Mouse (Mus musculus): ENCODE results near the gene Maml3. TPM values are rescaled to one million over a fixed set of nuclear protein-coding genes. Genes with fewer than 3 reads are reported as not detected.
A peak's percentile ranks its signal among the peaks of the same experiment; 100 is the strongest.

Maml3 gene
- total RNA-seq, 2 experiments from 2014 or later = 2.5 to 4.4 TPM

DNA sequence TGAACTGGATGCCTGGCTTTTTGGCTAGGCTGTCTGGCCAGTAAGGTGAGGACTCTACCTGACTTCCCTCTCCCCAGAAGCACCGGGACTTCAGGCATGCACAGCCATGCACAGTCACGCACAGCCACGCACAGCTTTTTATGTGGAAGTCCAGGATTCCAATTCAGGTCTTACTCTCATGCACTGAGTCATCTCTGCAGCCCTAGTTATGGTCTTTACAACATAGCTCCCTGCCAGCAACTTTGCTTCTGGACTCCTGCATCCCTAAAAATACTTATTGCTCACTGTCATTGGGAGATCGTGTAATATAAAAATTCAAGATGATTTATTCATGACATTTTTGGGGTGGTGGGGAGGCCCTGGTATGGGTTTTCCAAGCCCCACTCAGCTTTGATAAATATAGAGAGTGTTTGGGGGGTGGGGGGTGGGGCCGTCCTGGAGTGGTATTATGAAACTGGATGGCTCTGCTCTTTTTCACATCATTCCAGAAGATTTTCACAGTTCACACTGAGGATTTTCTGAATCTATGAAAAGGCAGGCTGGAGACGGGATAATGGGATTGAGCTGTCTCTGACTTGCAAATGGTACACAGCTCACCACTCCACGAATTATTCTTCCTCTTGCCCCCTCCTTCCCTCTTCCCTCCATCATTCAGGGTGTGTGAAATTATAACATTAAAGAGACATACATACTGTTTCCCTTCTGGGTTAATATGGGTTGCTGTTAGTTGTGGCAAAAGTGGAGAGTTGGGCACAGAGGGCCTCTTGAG is 288.2 kb downstream of the Maml3 start:
- intact Hi-C loops (cut with DNase I) = no loop called here

DNA sequence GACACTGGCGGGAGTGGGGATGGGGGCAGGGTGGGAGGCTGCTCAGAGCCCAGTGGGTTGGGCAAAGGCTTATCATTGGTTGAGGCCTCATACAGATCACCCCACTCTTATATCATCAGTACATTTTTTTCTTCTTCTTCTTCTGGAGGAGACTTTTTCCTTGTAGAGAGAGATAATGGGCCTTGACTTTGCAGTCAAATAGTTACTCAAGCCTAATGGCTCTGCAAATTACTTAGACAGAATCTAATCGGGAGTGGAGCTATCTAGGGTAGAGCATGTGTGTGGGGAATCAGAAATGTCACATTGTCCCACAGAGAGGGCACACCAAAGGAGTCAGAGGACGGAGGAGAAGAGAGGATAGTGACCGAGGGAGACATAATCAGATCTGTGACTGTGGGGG is 290.8 kb downstream of the Maml3 start:
- intact Hi-C loops (cut with DNase I) = no loop called here
- DNase-seq (ENCODE audit: low spot score) = no peak

More for the DNA sequence above, 288.2 kb downstream of the Maml3 start:
- DNase-seq (ENCODE audit: low spot score) = no peak

DNA sequence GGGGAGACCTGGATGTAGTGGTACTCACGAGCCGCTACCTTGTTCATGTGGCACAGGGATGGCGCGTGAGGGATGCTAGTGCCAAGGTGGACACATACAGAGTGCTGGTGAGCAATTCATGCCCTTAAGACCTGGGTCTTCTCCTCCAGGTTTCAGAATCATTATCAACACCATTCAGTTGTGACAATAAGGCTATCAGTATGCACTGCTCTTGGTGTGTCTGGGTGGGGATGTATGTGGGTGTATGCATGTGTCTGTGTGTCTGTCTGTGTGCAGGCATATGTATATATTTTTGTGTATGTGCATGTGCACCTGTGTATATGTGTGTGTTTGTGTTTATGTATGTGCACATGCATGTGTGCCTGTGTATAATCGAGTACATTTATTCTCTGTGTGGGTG is 291.7 kb downstream of the Maml3 start:
- intact Hi-C loops (cut with DNase I) = no loop called here
- DNase-seq (ENCODE audit: low spot score) = no peak

DNA sequence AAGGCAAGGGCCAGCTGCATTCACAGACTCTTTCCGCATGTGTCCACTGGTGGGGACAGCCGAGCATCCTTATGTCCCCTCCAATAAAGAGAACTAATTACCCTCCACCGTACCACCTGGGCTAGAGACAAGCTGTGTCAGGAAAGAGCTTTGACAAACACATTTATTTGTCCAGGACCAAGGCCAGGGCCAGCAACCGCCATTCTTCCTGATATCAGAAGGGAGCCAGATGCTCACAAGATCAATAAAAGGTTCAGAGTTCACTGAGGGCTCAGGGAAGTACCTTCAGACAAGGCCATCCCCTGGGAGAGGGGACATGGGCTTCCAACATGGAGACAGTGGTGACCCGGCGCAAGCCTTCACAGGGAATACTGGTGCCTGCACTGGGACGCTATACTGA is 294.1 kb downstream of the Maml3 start:
- no peak for DNase-seq (ENCODE audit: low spot score)
- intact Hi-C loops (cut with DNase I) = no loop called here

DNA sequence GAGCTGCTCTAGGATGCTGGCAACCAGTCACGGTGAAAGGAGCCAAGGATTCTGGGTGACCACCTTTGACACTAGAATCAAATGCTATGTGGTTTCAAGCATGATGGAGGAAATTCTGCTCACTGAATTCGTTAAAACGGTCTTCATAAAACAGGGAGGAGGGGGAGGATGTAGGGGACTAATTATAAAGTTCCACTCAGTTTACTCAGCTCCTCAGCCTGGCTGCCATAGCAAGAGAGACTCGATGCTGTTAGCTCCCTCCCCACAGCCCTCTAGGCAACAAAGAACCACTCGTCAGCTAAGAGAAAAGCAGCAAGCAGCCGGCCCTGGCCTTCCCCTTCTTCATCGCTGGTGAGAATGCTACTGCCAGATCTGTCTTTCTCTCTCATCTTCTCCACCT is 295.1 kb downstream of the Maml3 start:
- intact Hi-C loops (cut with DNase I) = no loop called here
- DNase-seq (ENCODE audit: low spot score) = no peak

DNA sequence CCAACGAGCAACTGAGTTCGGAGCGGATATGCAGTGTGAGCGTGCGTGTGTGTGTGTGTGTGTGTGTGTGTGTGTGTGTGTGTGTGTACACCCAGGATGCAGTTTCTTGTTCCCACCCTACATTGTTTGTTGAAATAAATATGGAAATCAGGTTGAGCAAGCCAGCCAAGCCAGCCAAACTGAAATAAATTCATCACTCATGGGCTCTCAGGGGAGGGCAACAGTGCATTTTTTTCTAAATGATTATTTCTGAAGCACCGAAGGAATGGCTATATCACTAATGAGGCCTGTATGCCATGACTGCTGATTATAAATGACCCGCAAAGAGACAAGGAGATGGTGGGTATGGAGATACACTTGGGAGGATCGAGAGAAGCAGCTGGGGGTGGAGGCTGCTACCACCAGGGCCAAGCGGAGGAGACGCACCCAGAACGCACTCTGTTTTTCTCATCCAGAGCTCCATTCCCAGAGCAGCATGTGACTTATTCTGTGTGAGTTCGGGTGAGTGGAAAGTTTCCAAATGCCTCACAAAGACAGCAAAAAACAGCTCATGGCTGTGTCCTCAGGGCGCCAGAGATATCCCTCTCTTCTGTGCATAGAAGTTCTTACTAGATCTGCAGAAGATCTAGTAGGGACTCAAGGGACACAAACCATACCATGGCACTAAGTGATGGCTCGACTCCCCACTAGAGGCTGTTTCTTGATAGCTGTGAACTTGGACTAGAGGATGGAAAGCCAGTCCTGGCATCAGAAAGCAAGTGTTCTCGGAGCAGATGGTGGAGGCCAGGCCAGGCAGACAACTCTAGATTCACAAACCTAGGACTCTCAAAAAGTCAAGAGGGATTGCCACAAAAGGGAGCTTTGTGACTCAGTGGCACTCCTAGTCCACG is 296.6 kb downstream of the Maml3 start:
- DNase-seq (ENCODE audit: low spot score) = peak; percentile 3
- intact Hi-C loops (cut with DNase I) = no loop called here

DNA sequence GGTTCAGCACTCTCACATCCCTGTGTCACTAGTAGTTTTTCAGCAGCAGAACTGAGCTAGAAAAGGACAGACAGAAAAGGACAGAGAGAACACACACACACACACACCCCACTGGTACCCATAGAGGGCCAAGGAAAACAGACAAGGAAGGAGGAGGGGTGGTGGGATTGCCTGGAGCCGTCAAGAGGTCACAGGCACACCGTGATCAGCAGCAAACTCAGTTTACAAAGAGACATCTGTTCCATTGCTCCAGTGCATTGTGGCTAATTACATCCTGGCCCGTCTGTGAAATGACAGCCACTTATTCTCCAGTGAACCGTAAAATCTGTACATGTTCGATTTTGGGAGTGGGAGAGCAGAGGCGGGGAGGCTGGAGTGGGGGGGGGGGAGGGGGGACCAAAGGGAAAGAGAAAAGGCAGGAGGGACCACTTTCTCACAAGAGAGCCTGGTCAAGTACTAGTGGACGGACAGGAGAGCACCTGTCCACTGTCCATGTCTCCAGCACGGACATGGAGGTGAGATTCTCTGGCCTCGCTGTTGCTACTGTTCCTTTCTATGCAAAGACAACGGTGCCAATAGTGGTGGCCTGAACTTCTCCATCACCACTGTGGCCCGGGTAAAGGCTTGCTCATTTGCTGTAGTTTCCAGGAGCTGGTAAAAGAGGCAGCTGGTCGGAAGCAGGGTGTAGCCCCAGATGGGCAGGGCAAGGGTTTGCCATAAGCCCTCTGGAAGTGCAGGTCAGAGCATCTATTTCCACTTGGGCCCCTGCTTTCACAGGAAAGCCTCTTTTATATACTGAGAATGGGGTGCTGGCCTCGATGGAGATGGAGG is 299.2 kb downstream of the Maml3 start:
- intact Hi-C loops (cut with DNase I) = no loop called here
- no peak for DNase-seq (ENCODE audit: low spot score)

DNA sequence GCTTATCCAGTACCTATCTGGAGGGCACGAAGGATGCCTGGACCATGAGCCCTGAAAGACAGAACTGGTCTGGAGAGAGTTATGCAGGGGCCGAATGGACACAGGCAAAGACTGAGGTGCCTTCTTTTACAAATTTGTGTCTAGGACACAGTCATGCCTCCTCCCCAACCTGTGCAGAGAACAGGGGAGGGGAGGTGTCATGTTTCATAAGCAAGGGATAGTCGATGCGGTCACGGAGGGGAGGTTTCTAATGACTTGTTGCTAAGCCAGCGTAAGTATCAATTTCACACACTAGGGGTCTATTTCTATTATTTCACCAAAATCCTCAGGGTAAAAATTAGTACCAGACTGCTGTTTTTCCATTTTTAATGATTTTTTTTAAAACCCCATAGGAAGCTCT is 301.0 kb downstream of the Maml3 start:
- no peak for DNase-seq (ENCODE audit: low spot score)
- intact Hi-C loops (cut with DNase I) = no loop called here

DNA sequence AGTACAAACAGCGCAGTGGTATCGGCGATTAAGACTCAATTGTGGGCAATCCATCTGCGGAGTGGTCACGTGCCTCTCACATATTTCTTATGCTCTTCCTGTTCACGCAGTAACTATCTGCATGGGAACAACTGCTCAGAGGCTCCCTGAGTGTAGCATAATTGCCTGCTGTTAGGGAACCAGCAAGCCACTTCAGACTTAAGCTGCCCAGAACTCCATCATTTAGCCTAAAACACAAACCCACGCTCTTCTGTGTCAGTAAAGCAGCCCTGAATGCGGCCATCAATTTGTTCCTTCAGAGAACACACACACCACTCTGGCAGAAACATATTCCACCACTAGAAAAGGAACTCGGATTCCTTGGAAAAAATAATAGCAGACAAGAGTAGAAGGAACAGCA is 305.2 kb downstream of the Maml3 start:
- DNase-seq (ENCODE audit: low spot score) = no peak
- intact Hi-C loops (cut with DNase I) = no loop called here

DNA sequence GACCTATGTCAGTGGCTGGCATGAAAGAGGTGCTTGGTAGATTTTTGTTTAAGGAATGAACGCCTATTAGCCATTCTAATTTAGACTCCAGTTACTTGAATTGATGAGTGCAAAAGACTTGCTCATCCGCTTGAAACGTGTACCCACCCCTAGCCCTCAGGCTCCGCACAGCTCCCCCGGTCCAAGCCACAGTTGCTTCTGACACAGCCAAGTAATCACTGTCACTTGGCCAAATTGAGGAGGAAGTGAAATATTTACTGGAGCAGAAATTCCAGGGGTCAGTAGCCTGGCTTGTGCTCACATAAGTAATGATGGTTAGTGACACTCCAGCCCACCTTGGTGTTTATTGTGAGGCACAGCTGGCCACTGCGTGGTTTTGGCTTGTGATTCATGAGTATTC is 308.0 kb downstream of the Maml3 start:
- no peak for DNase-seq (ENCODE audit: low spot score)
- intact Hi-C loops (cut with DNase I) = no loop called here

DNA sequence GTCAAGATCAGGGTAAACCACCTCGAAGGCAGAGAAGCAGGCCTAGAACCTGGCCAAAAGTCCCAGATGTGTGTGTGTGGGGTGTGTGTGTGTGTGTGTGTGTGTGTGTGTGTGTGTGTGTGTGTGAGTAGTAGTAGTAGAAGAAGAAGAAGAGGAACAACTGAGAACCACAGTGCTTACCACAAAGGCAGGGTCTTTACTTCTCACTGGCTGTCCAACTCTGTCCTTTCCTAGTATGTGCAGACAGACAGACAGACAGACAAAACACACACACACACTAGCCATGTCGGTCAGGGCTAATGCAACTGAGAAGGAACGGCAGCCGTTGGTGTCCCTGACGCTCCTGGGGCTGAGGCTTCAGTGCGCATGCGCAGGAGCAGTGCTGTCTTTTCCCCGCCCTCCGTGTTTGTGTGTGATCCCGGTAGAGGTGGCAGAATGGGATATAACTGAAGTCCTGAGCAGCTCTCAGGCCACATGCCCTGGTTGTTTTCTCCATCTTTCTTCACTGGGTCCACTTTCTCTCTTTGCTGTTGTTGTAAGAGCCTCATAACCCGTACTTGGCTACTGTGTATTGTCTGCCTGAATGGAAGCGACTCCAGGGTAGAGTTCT is 308.6 kb downstream of the Maml3 start:
- peak; percentile 13 for DNase-seq (ENCODE audit: low spot score)
- intact Hi-C loops (cut with DNase I) = no loop called here

DNA sequence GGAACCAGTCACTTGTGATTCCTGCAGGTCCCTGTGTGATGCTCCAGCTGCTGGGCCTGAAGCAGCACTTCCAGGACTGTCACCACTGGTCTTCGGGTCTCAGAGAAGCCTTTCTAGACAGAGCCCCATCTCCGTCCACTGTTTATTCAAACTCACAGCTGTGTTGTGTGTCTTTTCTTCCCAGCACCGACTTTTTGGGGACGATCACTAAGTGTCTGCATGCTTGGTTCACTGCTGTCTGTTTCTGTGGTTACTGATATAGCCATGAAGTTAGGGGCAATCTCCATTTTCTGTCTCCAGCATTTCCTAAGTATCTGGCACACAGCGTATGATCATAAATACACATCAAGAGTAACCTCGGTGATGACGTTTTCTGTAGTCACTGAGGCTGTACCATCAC is 313.3 kb downstream of the Maml3 start:
- intact Hi-C loops (cut with DNase I) = no loop called here
- DNase-seq (ENCODE audit: low spot score) = no peak

DNA sequence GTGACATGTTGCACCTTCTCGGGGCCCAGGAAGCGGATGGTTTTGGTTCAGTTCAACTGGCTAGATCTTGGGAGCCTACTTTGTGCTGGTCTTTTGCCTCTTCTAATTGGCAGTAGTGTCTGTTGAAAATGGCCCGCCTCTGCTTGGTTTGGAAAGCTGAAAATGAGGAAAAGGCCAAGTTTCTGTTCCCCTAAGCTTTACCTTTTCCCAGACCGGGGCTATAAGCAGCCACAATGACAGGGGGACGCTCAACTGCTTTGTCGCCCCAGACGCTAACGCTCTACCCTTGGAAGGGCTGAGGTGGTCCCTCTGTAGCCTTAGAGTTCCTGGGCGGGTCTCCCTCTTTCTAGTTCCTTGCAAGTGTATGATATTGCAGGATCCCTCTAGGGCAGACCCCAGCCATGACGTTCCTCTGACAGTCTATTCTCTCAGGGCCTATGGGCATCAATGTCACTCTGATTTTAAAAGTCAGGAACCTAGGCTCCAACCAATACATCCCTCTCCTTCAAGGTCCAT is 315.4 kb downstream of the Maml3 start:
- intact Hi-C loops (cut with DNase I) = loop anchor here (5.0 kb wide), 1 partner anchor 87 kb away; no protein-coding TSS in a partner anchor

DNA sequence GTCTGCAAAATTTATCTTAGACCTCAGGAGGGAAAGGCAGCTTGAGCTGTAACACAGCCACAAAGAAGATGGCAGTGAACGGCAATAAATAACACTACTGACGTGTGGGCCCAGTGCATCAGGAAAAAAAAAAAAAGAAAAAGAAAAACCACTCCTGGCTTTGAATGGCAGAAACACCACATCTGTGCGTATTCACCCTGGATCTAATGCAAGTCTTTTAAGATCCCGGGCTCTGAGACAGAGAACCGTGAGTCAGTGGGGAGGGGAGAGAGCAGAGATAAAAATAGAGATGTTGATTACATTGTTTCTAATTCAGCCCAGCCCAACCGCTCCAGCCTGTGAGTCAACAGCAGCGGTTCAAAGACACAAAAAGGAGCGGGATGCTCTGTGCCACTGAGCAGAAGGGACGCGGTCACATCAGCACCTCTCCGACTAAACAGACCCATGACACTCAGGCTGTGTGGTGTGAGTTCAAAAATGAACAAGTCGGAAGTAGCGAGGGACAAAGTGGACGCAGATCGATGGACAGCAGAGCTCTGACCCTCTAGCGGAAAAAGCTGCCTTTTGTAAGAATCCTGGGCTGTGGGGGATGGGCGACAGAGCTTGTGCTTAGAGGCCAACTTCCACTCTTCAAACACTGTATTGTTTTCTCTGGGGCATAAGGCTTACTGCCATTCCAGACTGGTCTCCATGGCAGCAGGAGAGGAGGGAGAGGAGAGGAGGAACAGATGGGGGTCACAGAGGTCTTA is 316.1 kb downstream of the Maml3 start:
- intact Hi-C loops (cut with DNase I) = loop anchor here (5.0 kb wide), 1 partner anchor 86 kb away; no protein-coding TSS in a partner anchor
- DNase-seq (ENCODE audit: low spot score) = peak; percentile 29

More for the DNA sequence above, 315.4 kb downstream of the Maml3 start:
- no peak for DNase-seq (ENCODE audit: low spot score)

DNA sequence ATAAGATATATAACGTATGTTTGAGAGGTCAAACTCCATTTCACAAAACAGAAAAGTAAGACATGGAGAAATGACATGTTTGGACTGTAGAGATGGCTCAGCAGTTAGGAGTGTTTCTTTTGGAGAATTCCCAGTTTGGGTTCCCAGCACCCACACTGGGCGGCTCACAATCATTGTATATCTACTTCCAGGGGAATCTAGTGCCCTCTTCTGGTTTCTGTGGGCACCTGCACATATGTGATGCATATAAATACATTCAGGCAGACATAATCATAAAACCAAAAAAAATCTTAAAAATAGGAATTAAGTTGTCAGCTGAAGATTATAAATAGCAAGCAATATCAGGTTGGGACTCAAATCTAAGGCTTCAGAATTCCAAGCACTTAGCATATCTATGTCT is 316.9 kb downstream of the Maml3 start:
- intact Hi-C loops (cut with DNase I) = loop anchor here (5.0 kb wide), 1 partner anchor 86 kb away; no protein-coding TSS in a partner anchor

DNA sequence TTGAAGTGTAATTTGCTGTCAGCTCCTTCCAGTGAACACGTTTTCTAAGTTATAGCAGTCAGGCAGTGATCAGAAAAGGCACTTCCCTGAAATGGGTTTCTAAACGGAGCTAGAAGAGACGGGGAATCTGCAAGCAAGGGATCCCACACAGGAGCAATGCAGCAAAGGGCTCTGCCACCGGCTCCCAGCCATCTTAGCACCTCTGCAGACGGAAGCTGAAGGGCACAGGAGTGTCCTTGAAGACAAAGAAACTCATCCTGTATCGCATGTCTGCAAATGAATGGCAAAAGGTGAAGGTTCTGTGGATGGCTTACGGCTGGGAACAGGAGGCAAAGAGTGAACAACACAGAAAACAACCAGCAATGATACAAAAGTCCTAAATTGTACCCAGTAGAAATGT is 319.1 kb downstream of the Maml3 start:
- DNase-seq (ENCODE audit: low spot score) = no peak
- intact Hi-C loops (cut with DNase I) = loop anchor here (5.0 kb wide), 1 partner anchor 83 kb away; no protein-coding TSS in a partner anchor

More for the DNA sequence above, 316.9 kb downstream of the Maml3 start:
- no peak for DNase-seq (ENCODE audit: low spot score)

DNA sequence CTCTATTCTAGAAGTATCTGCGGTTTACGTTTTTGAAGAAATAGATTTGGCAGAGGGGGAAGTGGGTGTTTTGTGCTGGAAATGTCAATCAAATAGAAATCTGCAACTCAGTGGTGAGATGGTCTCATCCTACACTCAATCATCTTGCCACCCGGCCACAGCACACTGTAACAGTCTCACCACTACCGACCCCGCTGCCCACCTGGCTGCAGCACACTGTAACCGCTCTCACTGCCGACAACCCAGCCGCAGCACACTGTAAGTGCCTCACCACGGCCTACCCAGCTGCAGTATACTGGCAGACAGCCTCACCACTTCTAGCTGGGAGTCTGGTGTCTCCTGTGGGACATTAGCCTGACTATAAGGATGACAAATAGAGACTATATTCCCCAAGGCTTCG is 322.7 kb downstream of the Maml3 start:
- no peak for DNase-seq (ENCODE audit: low spot score)
- intact Hi-C loops (cut with DNase I) = no loop called here

DNA sequence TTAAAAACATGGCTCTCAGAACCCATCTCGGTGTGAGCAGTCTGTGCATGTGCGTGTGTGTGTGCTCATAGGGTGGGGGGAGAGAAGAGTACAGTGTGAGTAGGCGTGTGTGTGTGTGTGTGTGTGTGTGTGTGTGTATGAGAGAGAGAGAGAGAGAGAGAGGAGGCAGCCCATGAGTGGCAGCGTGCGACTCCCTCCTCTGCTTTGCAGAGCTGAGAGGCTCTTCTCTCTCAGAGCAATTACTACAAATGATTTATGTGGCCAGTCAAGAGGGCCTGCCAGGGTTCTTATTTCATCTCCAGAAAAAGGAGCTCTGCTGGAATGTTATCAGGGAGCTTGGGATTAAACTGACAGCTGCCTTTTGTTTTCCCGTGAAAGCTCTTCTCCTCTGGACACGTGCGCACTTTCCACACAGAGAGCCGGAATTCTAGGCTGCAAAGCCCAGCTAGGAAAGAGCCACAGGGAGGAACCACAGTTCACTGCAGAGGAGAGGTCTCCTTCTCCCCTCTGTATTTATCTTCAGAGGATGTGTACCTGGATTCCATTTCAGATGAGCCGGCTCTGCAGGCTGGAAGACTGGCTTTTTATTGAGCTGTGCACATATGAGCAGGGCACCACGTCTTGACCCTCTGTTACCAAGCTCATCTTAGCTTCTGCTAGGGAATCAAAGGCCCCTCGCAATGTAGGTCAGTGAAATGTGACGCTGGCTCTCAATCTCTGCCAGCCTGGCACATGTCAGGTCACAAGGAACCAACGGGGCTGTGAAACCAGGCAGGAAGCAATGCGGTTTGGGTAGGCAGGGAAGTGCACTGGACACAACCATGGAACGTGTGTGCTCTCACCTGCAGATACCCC is 325.9 kb downstream of the Maml3 start:
- intact Hi-C loops (cut with DNase I) = no loop called here
- no peak for DNase-seq (ENCODE audit: low spot score)
